In genomic region chr4:35066163-35066562, GRCm38 (mm10) we compare ENCODE assay signal across 25 mouse cellular contexts.
DNase-seq lines count a peak whose midpoint lies in the region; ATAC-seq and TF ChIP-seq lines count a peak whose summit lies in the region.
"Had no signal": no experiment of that assay in that cellular context is flagged by ENCODE, and none has a peak within 500 bp of the region (broad histone marks: within the 10 kb centered on the region; RNA-seq: fewer than 3 reads in every experiment).

No protein-coding gene starts in this region.

- TF ChIP-seq RAD21 in CH12.LX (IDR thresholded peaks at IDR 0.05; ENCODE audit: low read depth, low read length) = no peak

- dilution Hi-C loops in CH12.LX (cut with MboI; ENCODE audit: extremely low pct_ligation_motif_present, extremely low pct_unique_long_range_greater_than_20kb, low sequenced_read_pairs) = no loop called here

- peak; percentile 77 for DNase-seq in heart, adult 11 months
- no peak for DNase-seq in heart, postnatal 25 days (ENCODE audit: low spot score)
- DNase-seq in CH12.LX (ENCODE audit: extremely low read depth) = no peak
- peak; percentile 83 for DNase-seq in kidney, adult 9 months
- peak; percentile 81 to 83 for DNase-seq in kidney, postnatal 36 days
- DNase-seq in hindbrain, embryonic 11.5 days (ENCODE audit: low spot score) = no peak
- DNase-seq in urinary bladder, postnatal 10 days (ENCODE audit: low spot score) = no peak
- DNase-seq: adrenal gland, postnatal 14 days; cerebellum, adult 11 months; cerebellum, postnatal 36 days; gastrocnemius, adult 2 months; liver, embryonic 13.5 days; right cerebral cortex, postnatal 4 days; thymus, postnatal 4 days had no signal

- no peak overlapping the region for H3K27ac ChIP-seq in CH12.LX (ENCODE audit: insufficient read depth, low read depth)
- no peak overlapping the region for H3K27ac ChIP-seq in hindbrain, embryonic 11.5 days (ENCODE audit: low read depth, low read length)
- H3K27ac ChIP-seq: embryonic facial prominence, embryonic 12.5 days; gastrocnemius, adult 2 months; heart, embryonic 13.5 days; hindbrain, embryonic 13.5 days; kidney, postnatal 0 days; layer of hippocampus, adult 2 months; limb, embryonic 13.5 days; liver, embryonic 13.5 days; midbrain, embryonic 13.5 days; neural tube, embryonic 13.5 days had no signal

- peaks cover 0 to 9% of the 10 kb centered on the region in 2 experiments for H3K36me3 ChIP-seq in CH12.LX (replicated peaks in 1 of 2; ENCODE audit: control insufficient read depth in 1 of 2, insufficient read depth in 1 of 2, low read length in 1 of 2)
- H3K36me3 ChIP-seq in hindbrain, embryonic 11.5 days (ENCODE audit: control insufficient read depth, insufficient read depth, low read length) = no peaks in the 10 kb centered on the region
- H3K36me3 ChIP-seq: embryonic facial prominence, embryonic 12.5 days; heart, embryonic 13.5 days; hindbrain, embryonic 13.5 days; limb, embryonic 13.5 days; liver, embryonic 13.5 days; midbrain, embryonic 13.5 days; neural tube, embryonic 13.5 days had no signal

- no peaks in the 10 kb centered on the region for H3K79me2 ChIP-seq in CH12.LX (replicated peaks; ENCODE audit: control insufficient read depth, extremely low read depth, insufficient read depth, poor library complexity, severe bottlenecking)

- TF ChIP-seq POLR2A in CH12.LX (IDR thresholded peaks at IDR 0.05; ENCODE audit: low read depth, low read length) = no peak

- H3K4me1 ChIP-seq in CH12.LX (ENCODE audit: control insufficient read depth in 1 of 2, insufficient read depth in 2 of 2) = peaks cover 8 to 51% of the 10 kb centered on the region in 2 experiments; a peak in 3 of 4 replicates
- H3K4me1 ChIP-seq in hindbrain, embryonic 11.5 days (replicated peaks; ENCODE audit: control insufficient read depth, insufficient read depth, low read length) = no peaks in the 10 kb centered on the region
- H3K4me1 ChIP-seq: heart, embryonic 13.5 days; liver, embryonic 13.5 days; megakaryocyte, embryonic 14.5 days had no signal

- no peaks in the 10 kb centered on the region for H3K9me3 ChIP-seq in CH12.LX (replicated peaks; ENCODE audit: low read length)
- H3K9me3 ChIP-seq in hindbrain, embryonic 11.5 days (ENCODE audit: control insufficient read depth, low read length) = no peaks in the 10 kb centered on the region
- H3K9me3 ChIP-seq: embryonic facial prominence, embryonic 12.5 days; heart, embryonic 13.5 days; hindbrain, embryonic 13.5 days; limb, embryonic 13.5 days; liver, embryonic 13.5 days; megakaryocyte, embryonic 14.5 days; midbrain, embryonic 13.5 days; neural tube, embryonic 13.5 days had no signal

- ATAC-seq in hindbrain, embryonic 11.5 days (ENCODE audit: low FRiP score) = no peak
- ATAC-seq: forebrain, embryonic 16.5 days; lung, postnatal 0 days had no signal

- 71% methylated on average over 4 of the region's 4 CpGs for WGBS in hindbrain, embryonic 11.5 days

- in situ Hi-C loops in CH12.LX (cut with MboI; ENCODE audit: low pct_ligation_motif_present, low pct_unique_long_range_greater_than_20kb, low sequenced_read_pairs) = loop anchor here (10.0 kb wide), 1 partner anchor 79 kb away; no protein-coding TSS in a partner anchor

- no peaks in the 10 kb centered on the region for H3K27me3 ChIP-seq in CH12.LX (replicated peaks)
- no peaks in the 10 kb centered on the region for H3K27me3 ChIP-seq in hindbrain, embryonic 11.5 days (ENCODE audit: control insufficient read depth, insufficient read depth, low read length)
- H3K27me3 ChIP-seq: embryonic facial prominence, embryonic 12.5 days; heart, embryonic 13.5 days; hindbrain, embryonic 13.5 days; limb, embryonic 13.5 days; liver, embryonic 13.5 days; megakaryocyte, embryonic 14.5 days; midbrain, embryonic 13.5 days; neural tube, embryonic 13.5 days had no signal

- intact Hi-C loops in heart, postnatal 25 days (cut with DNase I) = no loop called here

- H3K4me3 ChIP-seq in CH12.LX (replicated peaks in 1 of 3; ENCODE audit: low read depth in 2 of 3, low read length in 2 of 3, poor library complexity in 1 of 3) = no peak overlapping the region
- no peak overlapping the region for H3K4me3 ChIP-seq in hindbrain, embryonic 11.5 days (ENCODE audit: low read depth, low read length)
- H3K4me3 ChIP-seq: embryonic facial prominence, embryonic 12.5 days; gastrocnemius, adult 2 months; heart, embryonic 13.5 days; hindbrain, embryonic 13.5 days; layer of hippocampus, adult 2 months; limb, embryonic 13.5 days; liver, embryonic 13.5 days; megakaryocyte, embryonic 14.5 days; midbrain, embryonic 13.5 days; neural tube, embryonic 13.5 days had no signal

- no peak overlapping the region for H3K4me2 ChIP-seq in CH12.LX (ENCODE audit: insufficient read depth, low read depth, poor library complexity, severe bottlenecking)
- no peak overlapping the region for H3K4me2 ChIP-seq in hindbrain, embryonic 11.5 days (replicated peaks; ENCODE audit: low read depth, low read length)
- H3K4me2 ChIP-seq: embryonic facial prominence, embryonic 12.5 days; heart, embryonic 13.5 days; hindbrain, embryonic 13.5 days; liver, embryonic 13.5 days; midbrain, embryonic 13.5 days had no signal

- no peak overlapping the region for H3K9ac ChIP-seq in CH12.LX (ENCODE audit: insufficient read depth, low read depth)
- no peak overlapping the region for H3K9ac ChIP-seq in hindbrain, embryonic 11.5 days (ENCODE audit: low read depth, low read length)
- H3K9ac ChIP-seq: embryonic facial prominence, embryonic 12.5 days; heart, embryonic 13.5 days; hindbrain, embryonic 13.5 days; limb, embryonic 13.5 days; liver, embryonic 13.5 days; midbrain, embryonic 13.5 days; neural tube, embryonic 13.5 days had no signal

- TF ChIP-seq EP300 in CH12.LX (IDR thresholded peaks at IDR 0.05; ENCODE audit: low read length) = no peak

- TF ChIP-seq CTCF in CH12.LX (conservative IDR thresholded peaks at IDR 0.05 in 1 of 2, IDR thresholded peaks at IDR 0.05 in 1 of 2; ENCODE audit: low read depth in 2 of 2, low read length in 2 of 2) = no peak

TF ChIP-seq in CH12.LX, 34 proteins besides CTCF, POLR2A, EP300 and RAD21:
- peak; percentile 41; the same call in 1 of the 2 replicates for TF ChIP-seq MAFK (IDR thresholded peaks at IDR 0.05; ENCODE audit: insufficient replicate concordance, low read length)
- no peak for TF ChIP-seq BHLHE40 (IDR thresholded peaks at IDR 0.05; ENCODE audit: low read depth, low read length)

Comparison
In these comparisons a context has a peak if more than half of its experiments do, and no peak if none do; other contexts are left out.
1. DNase-seq: peak in heart, adult 11 months (single experiment), kidney, adult 9 months (single experiment) and kidney, postnatal 36 days (2 of 2); none in heart, postnatal 25 days (single experiment), CH12.LX (single experiment), hindbrain, embryonic 11.5 days (single experiment) and urinary bladder, postnatal 10 days (single experiment).